Mouse (Mus musculus) liver, embryonic 13.5 days (tissue): ENCODE measurements around the gene Ampd2. TPM values are rescaled to one million over a fixed set of nuclear protein-coding genes. Genes with fewer than 3 reads are reported as not detected.

ENCODE experiments used
- ATAC-seq: fragments of 200-750 bp; cut with Nextera tagmentation; 2 replicates; pipeline ENCODE4 v1.8.0; 2017; ENCODE audit warnings: low read depth, mild to moderate bottlenecking, moderate number of reproducible peaks, moderate library complexity
- DNase-seq: peaks from one replicate; pipeline ENCODE4 v3.0.0; 2022
- H3K27ac ChIP-seq: fragments of 300-500 bp; sonication (generic); 2 replicates; pipeline ENCODE4 v1.5.1; 2015; ENCODE audit warnings: moderate library complexity, mild to moderate bottlenecking, inconsistent platforms
- H3K27me3 ChIP-seq: fragments of 300-500 bp; sonication (generic); 2 replicates; pipeline ENCODE4 v1.6.1; 2015; ENCODE audit warnings: mild to moderate bottlenecking, inconsistent platforms
- H3K36me3 ChIP-seq: fragments of 300-500 bp; sonication (generic); 2 replicates; pipeline ENCODE4 v1.6.1; 2015; ENCODE audit warnings: mild to moderate bottlenecking, inconsistent platforms
- H3K4me1 ChIP-seq: fragments of 300-500 bp; sonication (generic); replicated peaks from 2 replicates; pipeline ENCODE4 v1.6.1; 2015; ENCODE audit warnings: inconsistent platforms
- H3K4me2 ChIP-seq: fragments of 300-500 bp; sonication (generic); 2 replicates; pipeline ENCODE4 v1.6.1; 2015; ENCODE audit warnings: inconsistent platforms, mild to moderate bottlenecking, moderate library complexity
- H3K4me3 ChIP-seq: fragments of 300-500 bp; sonication (generic); replicated peaks from 2 replicates; pipeline ENCODE4 v1.5.1; 2015; ENCODE audit warnings: mild to moderate bottlenecking, inconsistent platforms
- H3K9ac ChIP-seq: fragments of 300-500 bp; sonication (generic); 2 replicates; pipeline ENCODE4 v1.6.1; 2015; ENCODE audit warnings: mild to moderate bottlenecking, inconsistent platforms
- H3K9me3 ChIP-seq: fragments of 300-500 bp; sonication (generic); replicated peaks from 2 replicates; pipeline ENCODE4 v1.6.1; 2016; ENCODE audit warnings: inconsistent platforms
- WGBS: fragments of 180-500 bp; shearing (Covaris S2); methylation state at CpG from one replicate; pipeline ENCODE4 v1.1.7; 2015; ENCODE audit not compliant: insufficient replicate concordance; 5-methylcytosine and 5-hydroxymethylcytosine counted together
- polyA plus RNA-seq: library from polyadenylated mRNA; unstranded; fragments of >200 nt; fragmentation: Nextera tagmentation; extraction: Ambion mirVana; gene quantifications from 2 replicates; pipeline ENCODE4 v1.2.1, GENCODE M21; 2015

Gene Ampd2
- polyA plus RNA-seq, 1 experiment from 2014 or later: 46.0 TPM

GRCm38 (mm10) chr3:108028641-108029365 is 57.6 kb downstream of the Ampd2 start:
- 68% methylated on average over 4 of the region's 4 CpGs for WGBS
- Histone ChIP-seq H3K9ac (no peak overlapping the region), H3K27me3 (0 out of 2 replicates have a peak, but pooled peaks cover 3% of the 10 kb centered on the region), H3K4me3 (no peak overlapping the region), H3K36me3 (no peaks in the 10 kb centered on the region), H3K4me2 (no peak overlapping the region), H3K9me3 (no peaks in the 10 kb centered on the region), H3K4me1 (peaks cover 22% of the 10 kb centered on the region), H3K27ac (peak overlapping the region; percentile 15; the same call in 1 of the 2 replicates)
- no peak for DNase-seq
- ATAC-seq: no peak

- peak overlapping the region; percentile 36; the same call in 1 of the 2 replicates for H3K27ac ChIP-seq
- H3K27me3 ChIP-seq: 0 out of 2 replicates have a peak, but pooled peaks cover 3% of the 10 kb centered on the region
Measured at GRCm38 (mm10) chr3:108026597-108026996, 59.9 kb downstream of the Ampd2 start.

GRCm38 (mm10) chr3:108026049-108026448 is 60.4 kb downstream of the Ampd2 start:
- Histone ChIP-seq H3K4me3 (no peak overlapping the region), H3K27ac (peak overlapping the region; percentile 36; the same call in 1 of the 2 replicates), H3K9ac (no peak overlapping the region), H3K27me3 (0 out of 2 replicates have a peak, but pooled peaks cover 3% of the 10 kb centered on the region), H3K9me3 (no peaks in the 10 kb centered on the region), H3K4me1 (peaks cover 33% of the 10 kb centered on the region), H3K4me2 (no peak overlapping the region), H3K36me3 (no peaks in the 10 kb centered on the region)
- no peak for DNase-seq
- ATAC-seq: no peak
- 34% methylated on average over 5 of the region's 5 CpGs for WGBS

More at GRCm38 (mm10) chr3:108026597-108026996, 59.9 kb downstream of the Ampd2 start:
- Histone ChIP-seq H3K36me3 (no peaks in the 10 kb centered on the region), H3K4me1 (peaks cover 33% of the 10 kb centered on the region), H3K9me3 (no peaks in the 10 kb centered on the region), H3K4me2 (no peak overlapping the region), H3K9ac (no peak overlapping the region), H3K4me3 (no peak overlapping the region)
- 66% methylated on average over 1 of the region's 1 CpGs for WGBS
- ATAC-seq (no peak), DNase-seq (no peak)

- H3K36me3 ChIP-seq: no peaks in the 10 kb centered on the region
- no peak overlapping the region for H3K4me3 ChIP-seq
- 47% methylated on average over 4 of the region's 4 CpGs for WGBS
- H3K9ac ChIP-seq: no peak overlapping the region
- peak; percentile 72 for ATAC-seq
- H3K27me3 ChIP-seq: 0 out of 2 replicates have a peak, but pooled peaks cover 3% of the 10 kb centered on the region
- peak overlapping the region; percentile 64 for H3K27ac ChIP-seq
- H3K9me3 ChIP-seq: no peaks in the 10 kb centered on the region
- peaks cover 33% of the 10 kb centered on the region for H3K4me1 ChIP-seq
- no peak for DNase-seq
- H3K4me2 ChIP-seq: no peak overlapping the region
Measured at GRCm38 (mm10) chr3:108025318-108025717, 61.1 kb downstream of the Ampd2 start.

Other genes with a start within 250 kb of the Ampd2 start
- not detected in 2 replicates for gene Eps8l3, start 209.4 kb downstream of the Ampd2 start, polyA plus RNA-seq
- 148 and 158 TPM in 2 replicates for gene Gstm5, start 190.8 kb downstream of the Ampd2 start, polyA plus RNA-seq
- 11.1 and 13.2 TPM in 2 replicates for gene Gstm7, start 154.8 kb downstream of the Ampd2 start, polyA plus RNA-seq
- gene Gstm6, start 142.9 kb downstream of the Ampd2 start, polyA plus RNA-seq: 9.0 and 12.0 TPM in 2 replicates
- 11.4 and 11.8 TPM in 2 replicates for gene Gstm3, start 117.4 kb downstream of the Ampd2 start, polyA plus RNA-seq
- 5.9 and 6.1 TPM in 2 replicates for gene Gstm2, start 100.2 kb downstream of the Ampd2 start, polyA plus RNA-seq
- gene Gstm1, start 68.7 kb downstream of the Ampd2 start, polyA plus RNA-seq: 264 and 265 TPM in 2 replicates
- gene Gstm4, start 41.8 kb downstream of the Ampd2 start, polyA plus RNA-seq: 17.9 and 19.6 TPM in 2 replicates
- gene Gnat2, start 6.1 kb upstream of the Ampd2 start, polyA plus RNA-seq: 2.6 and 3.1 TPM in 2 replicates
- 67.8 and 83.4 TPM in 2 replicates for gene Gnai3, start 59.5 kb upstream of the Ampd2 start, polyA plus RNA-seq
- gene Gpr61, start 68.2 kb upstream of the Ampd2 start, polyA plus RNA-seq: not detected in 2 replicates
- gene Amigo1, start 99.7 kb upstream of the Ampd2 start, polyA plus RNA-seq: 0.35 and 0.51 TPM in 2 replicates
- gene Cyb561d1, start 114.6 kb upstream of the Ampd2 start, polyA plus RNA-seq: 1.7 and 2.0 TPM in 2 replicates
- gene Atxn7l2, start 124.3 kb upstream of the Ampd2 start, polyA plus RNA-seq: 3.1 and 3.3 TPM in 2 replicates
- 0.05 and 0.07 TPM in 2 replicates for gene Sypl2, start 140.0 kb upstream of the Ampd2 start, polyA plus RNA-seq
- 224 and 238 TPM in 2 replicates for gene Psma5, start 170.3 kb upstream of the Ampd2 start, polyA plus RNA-seq
- gene Sort1, start 197.4 kb upstream of the Ampd2 start, polyA plus RNA-seq: 2.6 and 2.8 TPM in 2 replicates